Mouse (Mus musculus) hindbrain, embryonic 10.5 days (tissue): ENCODE data around the gene Exoc4. TPM values are rescaled to one million over a fixed set of nuclear protein-coding genes. Genes with fewer than 3 reads are reported as not detected.

Experiments
- DNase-seq: peaks from one replicate; pipeline ENCODE4 v3.0.0-alpha.2; 2017; ENCODE audit warnings: low spot score
- H3K27ac ChIP-seq: fragments of 300-500 bp; sonication (generic); 2 replicates; pipeline ENCODE4 v1.5.1; 2016; ENCODE audit warnings: mild to moderate bottlenecking, moderate library complexity
- H3K27me3 ChIP-seq: fragments of 300-500 bp; sonication (generic); 2 replicates; pipeline ENCODE4 v1.6.1; 2016; ENCODE audit warnings: mild to moderate bottlenecking; ENCODE audit not compliant: poor library complexity, insufficient read depth, severe bottlenecking
- H3K36me3 ChIP-seq: fragments of 300-500 bp; sonication (generic); 2 replicates; pipeline ENCODE4 v1.6.1; 2016; ENCODE audit warnings: mild to moderate bottlenecking, moderate library complexity
- H3K4me1 ChIP-seq: fragments of 300-500 bp; sonication (generic); replicated peaks from 2 replicates; pipeline ENCODE4 v1.6.1; 2016; ENCODE audit warnings: mild to moderate bottlenecking
- H3K4me3 ChIP-seq: fragments of 300-500 bp; sonication (generic); 2 replicates; pipeline ENCODE4 v1.5.1; 2016; ENCODE audit warnings: mild to moderate bottlenecking, moderate library complexity
- H3K9me3 ChIP-seq: fragments of 300-500 bp; sonication (generic); 2 replicates; pipeline ENCODE4 v1.6.1; 2016; ENCODE audit warnings: mild to moderate bottlenecking, moderate library complexity
- WGBS: fragments of 180-500 bp; shearing (Covaris S2); methylation state at CpG from one replicate; pipeline ENCODE4 v1.1.7; 2016; 5-methylcytosine and 5-hydroxymethylcytosine counted together
- polyA plus RNA-seq: library from polyadenylated mRNA; unstranded; fragments of >200 nt; fragmentation: Nextera tagmentation; extraction: Ambion mirVana; gene quantifications from 2 replicates; pipeline ENCODE4 v1.2.1, GENCODE M21; 2016

Gene Exoc4
- polyA plus RNA-seq, 1 experiment from 2014 or later, result 35.9 TPM

DNA sequence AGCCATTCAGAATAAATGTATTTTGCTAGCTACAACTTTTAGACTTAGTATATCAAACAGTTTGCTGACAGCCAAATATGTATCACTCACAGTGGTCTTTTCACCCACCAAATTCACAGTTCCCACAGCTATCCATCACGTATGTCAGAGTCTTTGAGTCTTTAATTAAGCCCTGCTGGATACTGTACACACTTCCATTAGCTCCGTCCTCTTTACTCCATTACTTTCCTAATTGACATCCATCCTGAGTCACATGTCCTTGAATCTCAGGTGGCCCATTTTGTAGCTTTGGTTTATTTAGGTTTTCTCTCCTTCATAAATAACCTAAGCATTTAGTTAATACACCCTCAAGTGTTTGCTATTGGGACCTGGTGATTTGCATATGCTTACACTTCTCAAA, 714.2 kb downstream of the Exoc4 start:
- no peaks in the 10 kb centered on the region for H3K27me3 ChIP-seq
- no peak for DNase-seq
- WGBS, result 73% methylated on average over 2 of the region's 2 CpGs
- no peaks in the 10 kb centered on the region for H3K9me3 ChIP-seq
- H3K4me1 ChIP-seq, result no peaks in the 10 kb centered on the region; the same call in 1 of the 2 replicates
- H3K36me3 ChIP-seq, result no peaks in the 10 kb centered on the region
- no peak overlapping the region for H3K27ac ChIP-seq
- no peak overlapping the region for H3K4me3 ChIP-seq

GRCm38 (mm10) chr6:33965571-33965970, 716.7 kb downstream of the Exoc4 start:
- 59% methylated on average over 2 of the region's 2 CpGs for WGBS
- DNase-seq, result no peak
- no peaks in the 10 kb centered on the region; the same call in 1 of the 2 replicates for H3K4me1 ChIP-seq
- H3K27me3 ChIP-seq, result no peaks in the 10 kb centered on the region
- no peak overlapping the region for H3K27ac ChIP-seq
- H3K9me3 ChIP-seq, result no peaks in the 10 kb centered on the region
- no peak overlapping the region for H3K4me3 ChIP-seq
- no peaks in the 10 kb centered on the region for H3K36me3 ChIP-seq

DNA sequence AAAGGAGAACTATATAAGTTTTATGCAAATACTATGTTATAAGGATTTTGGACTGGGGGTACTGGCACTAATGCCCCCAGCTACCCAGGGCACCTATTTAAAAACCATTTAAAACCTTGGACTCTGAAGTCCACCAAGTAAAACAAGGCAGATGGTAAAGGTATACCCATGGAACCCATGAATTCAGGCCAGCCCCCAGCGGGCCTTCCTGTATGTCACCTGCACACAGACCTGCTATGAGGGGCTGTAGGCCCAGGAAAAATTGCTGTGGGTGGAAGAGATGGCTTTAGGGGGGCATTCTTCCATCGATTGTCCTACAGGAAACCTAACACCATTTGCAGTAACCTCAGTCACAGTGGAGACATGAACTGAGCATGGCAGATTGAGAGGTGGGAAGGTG, 719.9 kb downstream of the Exoc4 start:
- Histone ChIP-seq H3K27ac (no peak overlapping the region), H3K9me3 (no peaks in the 10 kb centered on the region), H3K36me3 (no peaks in the 10 kb centered on the region), H3K4me1 (no peaks in the 10 kb centered on the region), H3K4me3 (no peak overlapping the region), H3K27me3 (no peaks in the 10 kb centered on the region)
- WGBS, result 79% methylated on average over 2 of the region's 2 CpGs
- no peak for DNase-seq

- no peaks in the 10 kb centered on the region for H3K27me3 ChIP-seq
- H3K4me3 ChIP-seq, result no peak overlapping the region
- H3K27ac ChIP-seq, result no peak overlapping the region
- peaks cover 13% of the 10 kb centered on the region for H3K4me1 ChIP-seq
- 95% methylated on average over 5 of the region's 5 CpGs for WGBS
- no peaks in the 10 kb centered on the region for H3K9me3 ChIP-seq
- no peaks in the 10 kb centered on the region for H3K36me3 ChIP-seq
- DNase-seq, result no peak
These were observed 723.9 kb downstream of the Exoc4 start for GRCm38 (mm10) chr6:33972801-33973200.

DNA sequence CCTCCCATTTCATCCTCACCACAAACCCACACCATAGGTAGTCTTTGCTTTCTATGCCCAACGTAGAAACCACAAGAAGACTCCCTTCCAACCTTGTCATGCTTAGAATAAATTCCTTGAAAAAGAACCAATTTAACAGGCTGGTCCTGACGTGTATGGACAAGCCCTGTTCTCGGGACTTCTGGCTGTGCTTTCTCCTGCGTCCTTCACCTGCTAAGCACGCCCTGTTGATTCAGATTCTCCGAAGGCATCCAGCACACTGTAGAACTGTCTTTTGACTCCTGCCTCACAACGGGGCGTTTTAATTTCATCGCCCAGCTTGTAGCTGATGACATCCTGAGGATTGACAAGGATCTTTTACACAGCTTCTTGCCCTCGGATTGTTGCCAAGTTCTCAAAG, 727.7 kb downstream of the Exoc4 start:
- Histone ChIP-seq H3K4me1 (peaks cover 17% of the 10 kb centered on the region), H3K36me3 (no peaks in the 10 kb centered on the region), H3K27ac (0 out of 2 replicates have a peak overlapping the region, but pooled peaks have one; percentile 40), H3K9me3 (no peaks in the 10 kb centered on the region), H3K4me3 (no peak overlapping the region), H3K27me3 (no peaks in the 10 kb centered on the region)
- WGBS, result 70% methylated on average over 10 of the region's 10 CpGs
- DNase-seq, result no peak

DNA sequence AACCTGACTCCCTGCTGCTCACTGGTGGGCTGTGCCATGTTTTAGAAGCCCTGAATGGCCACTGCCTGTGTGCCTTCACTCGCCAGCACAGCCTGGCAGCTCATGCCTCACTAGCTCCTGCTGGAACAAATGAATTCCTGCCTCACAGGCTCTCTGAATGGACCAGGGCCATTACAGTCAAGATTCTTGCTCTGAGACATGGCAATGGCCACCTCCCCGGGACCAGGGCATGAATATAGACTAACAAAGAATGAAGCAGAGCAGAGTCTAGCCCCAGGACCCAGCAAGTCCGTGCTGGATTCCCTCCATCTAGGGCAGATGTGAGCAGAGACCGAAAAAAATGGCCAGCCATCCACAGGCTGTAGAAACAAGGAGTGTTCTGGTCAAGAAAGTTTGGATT, 728.6 kb downstream of the Exoc4 start:
- DNase-seq, result no peak
- Histone ChIP-seq H3K4me3 (no peak overlapping the region), H3K9me3 (no peaks in the 10 kb centered on the region), H3K36me3 (no peaks in the 10 kb centered on the region), H3K27me3 (no peaks in the 10 kb centered on the region), H3K27ac (peak overlapping the region; percentile 40), H3K4me1 (peaks cover 17% of the 10 kb centered on the region)
- 44% methylated on average over 4 of the region's 4 CpGs for WGBS

- Histone ChIP-seq H3K27ac (no peak overlapping the region), H3K36me3 (no peaks in the 10 kb centered on the region), H3K4me1 (peaks cover 17% of the 10 kb centered on the region), H3K4me3 (no peak overlapping the region), H3K27me3 (no peaks in the 10 kb centered on the region), H3K9me3 (no peaks in the 10 kb centered on the region)
- WGBS, result 79% methylated on average over 9 of the region's 9 CpGs
- no peak for DNase-seq
These were observed 729.0 kb downstream of the Exoc4 start for GRCm38 (mm10) chr6:33977880-33978279.

DNA sequence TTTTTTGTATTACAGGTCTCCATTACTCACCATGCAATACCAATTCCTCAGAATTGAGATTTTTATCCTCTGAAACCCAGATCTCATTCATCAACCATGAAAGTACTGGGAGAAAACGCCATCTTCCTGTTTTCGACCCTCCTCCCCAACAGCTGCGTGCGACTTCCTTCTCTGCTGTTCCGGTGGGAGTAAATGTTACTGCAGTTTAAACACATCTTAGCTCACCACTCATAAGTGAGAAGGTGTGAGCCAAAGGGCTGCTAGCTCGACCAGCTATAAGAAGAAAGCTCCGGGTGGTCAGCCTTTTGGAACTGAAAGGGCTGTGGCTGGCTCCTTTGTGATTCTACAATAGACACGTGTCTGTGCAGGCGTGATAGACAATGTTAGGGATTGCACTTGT, 733.8 kb downstream of the Exoc4 start:
- 84% methylated on average over 9 of the region's 9 CpGs for WGBS

GRCm38 (mm10) chr6:33987132-33987531, 738.2 kb downstream of the Exoc4 start:
- H3K27me3 ChIP-seq, result no peaks in the 10 kb centered on the region
- no peak for DNase-seq
- H3K4me3 ChIP-seq, result no peak overlapping the region
- H3K36me3 ChIP-seq, result no peaks in the 10 kb centered on the region
- H3K9me3 ChIP-seq, result no peaks in the 10 kb centered on the region
- peaks cover 1% of the 10 kb centered on the region; the same call in 1 of the 2 replicates for H3K4me1 ChIP-seq
- no peak overlapping the region for H3K27ac ChIP-seq
- WGBS, result 74% methylated on average over 5 of the region's 5 CpGs

More for the DNA sequence above, 733.8 kb downstream of the Exoc4 start:
- no peak for DNase-seq
- no peak overlapping the region for H3K27ac ChIP-seq
- H3K27me3 ChIP-seq, result no peaks in the 10 kb centered on the region
- no peak overlapping the region for H3K4me3 ChIP-seq
- H3K36me3 ChIP-seq, result no peaks in the 10 kb centered on the region
- no peaks in the 10 kb centered on the region for H3K9me3 ChIP-seq
- H3K4me1 ChIP-seq, result peaks cover 6% of the 10 kb centered on the region

DNA sequence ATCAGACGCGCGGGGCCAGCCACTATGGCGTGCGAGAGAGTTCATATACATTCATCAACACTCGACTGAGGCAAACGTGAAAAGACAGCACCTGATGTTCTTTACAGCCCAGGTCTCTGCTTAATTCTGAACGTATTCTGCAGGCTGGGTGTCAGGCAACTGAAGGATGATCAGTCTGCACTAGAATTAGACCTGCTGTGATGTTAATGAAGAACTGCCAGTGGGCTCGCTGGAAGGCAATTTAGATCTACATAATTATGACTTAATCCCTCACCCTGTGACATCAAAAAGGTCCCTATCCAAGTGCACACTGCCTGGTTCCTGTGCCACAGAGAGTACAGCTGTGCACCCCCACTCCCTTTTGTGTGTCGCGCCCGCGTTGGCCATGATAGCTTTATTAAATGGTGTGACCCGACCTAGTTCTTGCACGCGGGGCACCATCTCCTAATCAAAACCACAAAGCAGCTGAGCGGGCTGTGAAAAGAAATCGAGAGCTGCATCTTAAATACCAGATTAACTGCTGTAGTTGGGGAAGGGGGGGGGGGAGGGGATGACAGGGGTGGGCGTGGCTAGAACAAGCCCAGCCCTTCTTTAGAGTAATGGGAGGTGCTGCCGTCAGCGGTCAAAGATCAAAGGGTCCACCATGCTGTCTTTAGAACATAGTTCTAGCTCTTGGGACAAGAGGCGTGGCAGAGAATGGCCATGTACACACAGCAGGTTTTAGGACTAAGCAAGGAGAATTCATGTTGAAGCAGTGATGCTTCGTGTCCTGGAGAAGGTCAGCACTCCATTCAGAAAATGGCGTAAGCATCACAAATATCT, 743.5 kb downstream of the Exoc4 start:
- H3K4me3 ChIP-seq, result 0 out of 2 replicates have a peak overlapping the region, but pooled peaks have one; percentile 20
- peak; percentile 24 for DNase-seq

GRCm38 (mm10) chr6:33993842-33994241, 745.0 kb downstream of the Exoc4 start:
- H3K4me3 ChIP-seq, result no peak overlapping the region
- H3K27ac ChIP-seq, result no peak overlapping the region
- no peaks in the 10 kb centered on the region for H3K9me3 ChIP-seq
- DNase-seq, result no peak
- H3K36me3 ChIP-seq, result no peaks in the 10 kb centered on the region
- H3K27me3 ChIP-seq, result no peaks in the 10 kb centered on the region
- 60% methylated on average over 6 of the region's 6 CpGs for WGBS
- H3K4me1 ChIP-seq, result peaks cover 27% of the 10 kb centered on the region

More for the DNA sequence above, 743.5 kb downstream of the Exoc4 start:
- Histone ChIP-seq H3K27ac (no peak overlapping the region), H3K4me1 (peaks cover 23% of the 10 kb centered on the region), H3K36me3 (no peaks in the 10 kb centered on the region), H3K27me3 (no peaks in the 10 kb centered on the region), H3K9me3 (no peaks in the 10 kb centered on the region)
- WGBS, result 39% methylated on average over 24 of the region's 24 CpGs

DNA sequence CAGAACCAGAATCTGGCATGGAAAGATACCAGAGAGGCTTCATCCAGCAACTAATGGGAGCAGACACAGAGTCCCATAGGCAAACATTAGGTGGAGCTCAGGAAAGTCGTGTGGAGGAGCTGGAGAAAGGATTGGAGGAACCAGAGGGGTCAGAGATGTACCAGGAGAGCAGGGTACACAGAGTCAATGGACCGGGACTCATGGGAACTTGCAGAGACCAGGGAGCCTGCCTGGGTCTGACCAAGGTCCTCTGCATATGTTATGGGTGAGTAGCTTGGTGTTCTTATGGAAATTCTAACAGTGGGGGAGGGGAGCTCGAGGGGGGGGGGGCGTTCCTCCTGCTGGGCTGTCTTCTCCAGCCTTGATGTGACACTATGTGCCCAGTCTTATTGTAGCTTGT, 749.7 kb downstream of the Exoc4 start:
- WGBS, result 43% methylated on average over 4 of the region's 4 CpGs
- no peaks in the 10 kb centered on the region for H3K9me3 ChIP-seq
- H3K4me1 ChIP-seq, result peaks cover 16% of the 10 kb centered on the region; the same call in 1 of the 2 replicates
- no peak overlapping the region for H3K27ac ChIP-seq
- no peaks in the 10 kb centered on the region for H3K27me3 ChIP-seq
- no peaks in the 10 kb centered on the region for H3K36me3 ChIP-seq
- no peak overlapping the region for H3K4me3 ChIP-seq
- no peak for DNase-seq

- H3K9me3 ChIP-seq, result no peaks in the 10 kb centered on the region
- no peak overlapping the region for H3K4me3 ChIP-seq
- H3K36me3 ChIP-seq, result no peaks in the 10 kb centered on the region
- DNase-seq, result no peak
- H3K27me3 ChIP-seq, result no peaks in the 10 kb centered on the region
- 35% methylated on average over 7 of the region's 7 CpGs for WGBS
- 0 out of 2 replicates have a peak, but pooled peaks cover 13% of the 10 kb centered on the region for H3K4me1 ChIP-seq
- H3K27ac ChIP-seq, result no peak overlapping the region
These were observed 750.6 kb downstream of the Exoc4 start for GRCm38 (mm10) chr6:33999530-33999929.
